Mouse (Mus musculus) heart, adult 2 months (tissue): ENCODE results near the gene Klkb1.

ENCODE experiments used
- CTCF ChIP-seq: fragments of 200-600 bp; IDR thresholded peaks from 2 replicates; pipeline ENCODE4 v1.8.1; 2022; ENCODE audit warnings: antibody characterized with exemption, mild to moderate bottlenecking, moderate library complexity
- EP300 ChIP-seq: fragments of 200-500 bp; IDR thresholded peaks from 2 replicates; pipeline ENCODE4 v1.6.1; 2011; ENCODE audit warnings: low read depth, low read length, control low read depth; ENCODE audit not compliant: insufficient read depth
- POLR2A ChIP-seq: fragments of 200-500 bp; IDR thresholded peaks from 2 replicates; pipeline ENCODE4 v1.6.1; 2011; ENCODE audit warnings: mild to moderate bottlenecking, low read depth, low read length, control low read depth; ENCODE audit not compliant: insufficient read depth

- TF ChIP-seq EP300 = no peak
- TF ChIP-seq POLR2A = no peak
- no peak for TF ChIP-seq CTCF
Observed at GRCm38 (mm10) chr8:45253111-45253510, 41.5 kb downstream of the Klkb1 start.
